Mouse (Mus musculus) cerebellum, postnatal 36 days (tissue): ENCODE measurements around the gene U2af2.
A peak's percentile ranks its signal among the peaks of the same experiment; 100 is the strongest.

Experiments used
- DNase-seq, 2 experiments: peaks; one replicate each; pipeline ENCODE4 v3.0.0; 2021 to 2022; ENCODE audit warnings: mixed read lengths in 2 of 2

U2af2 gene

GRCm38 (mm10) chr7:5038109-5038732 is 23.7 kb upstream of the U2af2 start, which contains the start of gene Zfp784:
Gene Zfp784 (minus strand): TSS chr7:5038446.
- DNase-seq: peak; percentile 92 to 93

GRCm38 (mm10) chr7:5038940-5039339 is 23.0 kb upstream of the U2af2 start:
- DNase-seq: no peak

- DNase-seq: no peak
These were observed 17.0 kb upstream of the U2af2 start for GRCm38 (mm10) chr7:5044981-5045380.

GRCm38 (mm10) chr7:5046112-5046511 is 15.8 kb upstream of the U2af2 start:
- no peak for DNase-seq

GRCm38 (mm10) chr7:5047313-5047712 is 14.6 kb upstream of the U2af2 start:
- DNase-seq: no peak

GRCm38 (mm10) chr7:5051193-5052192 is 10.4 kb upstream of the U2af2 start, which contains the start of gene Zfp580:
Gene Zfp580 (plus strand): TSS chr7:5051538.
- peak; percentile 87 to 88 for DNase-seq

- DNase-seq: no peak
These were observed 9.5 kb upstream of the U2af2 start for GRCm38 (mm10) chr7:5052438-5052837.

- DNase-seq: no peak
These were observed 9.0 kb upstream of the U2af2 start for GRCm38 (mm10) chr7:5052931-5053343.

- peak; percentile 48 to 51 for DNase-seq
These were observed 8.3 kb upstream of the U2af2 start for GRCm38 (mm10) chr7:5053456-5054179.

GRCm38 (mm10) chr7:5056651-5057263 is 5.2 kb upstream of the U2af2 start:
- DNase-seq: peak; percentile 52 to 62

GRCm38 (mm10) chr7:5057381-5057780 is 4.6 kb upstream of the U2af2 start:
- DNase-seq: no peak

- DNase-seq: no peak
These were observed 4.1 kb upstream of the U2af2 start for GRCm38 (mm10) chr7:5057804-5058203.

GRCm38 (mm10) chr7:5058631-5059030 is 3.3 kb upstream of the U2af2 start:
- DNase-seq: no peak

GRCm38 (mm10) chr7:5059421-5059820 is 2.5 kb upstream of the U2af2 start:
- DNase-seq: no peak

- DNase-seq: peak; percentile 86 to 87
These were observed 1.7 kb upstream of the U2af2 start for GRCm38 (mm10) chr7:5060239-5060731.

- DNase-seq: peak; percentile 99 to 100
These were observed 784 bp upstream of the U2af2 start for GRCm38 (mm10) chr7:5060944-5061773.

GRCm38 (mm10) chr7:5062360-5063001 is 538 bp downstream of the U2af2 start:
- no peak for DNase-seq

GRCm38 (mm10) chr7:5064886-5065285 is 2.9 kb downstream of the U2af2 start:
- no peak for DNase-seq

- DNase-seq: no peak
These were observed 11.6 kb downstream of the U2af2 start for GRCm38 (mm10) chr7:5073586-5073985.

- no peak for DNase-seq
These were observed 13.0 kb downstream of the U2af2 start for GRCm38 (mm10) chr7:5074984-5075383.

GRCm38 (mm10) chr7:5076931-5077330 is 15.0 kb downstream of the U2af2 start:
- no peak for DNase-seq
